Mouse (Mus musculus) C2C12 (cell line): ENCODE measurements at regions not wholly inside any gene's neighbourhood (a gene's known extent, or its start where the extent isn't known, plus 50 kb on each side); places are given as distances from the start of the nearest gene placed in this dataset.

ENCODE experiments used
- H3K27me3 ChIP-seq: one replicate; pipeline ENCODE4 v1.6.1; 2011; ENCODE audit not compliant: control insufficient read depth, insufficient read depth, insufficient read length
- H3K36me3 ChIP-seq: one replicate; pipeline ENCODE4 v1.6.1; 2011; ENCODE audit not compliant: control insufficient read depth, insufficient read depth
- H3K4me3 ChIP-seq: one replicate; pipeline ENCODE4 v1.5.1; 2011; ENCODE audit warnings: mild to moderate bottlenecking, control low read depth; ENCODE audit not compliant: poor library complexity, insufficient read depth, severe bottlenecking
- H3K79me2 ChIP-seq: one replicate; pipeline ENCODE4 v1.6.1; 2011; ENCODE audit not compliant: control insufficient read depth, insufficient read depth
- H3K79me3 ChIP-seq: one replicate; pipeline ENCODE4 v1.6.1; 2011; ENCODE audit warnings: low read depth, control low read depth
- H3ac ChIP-seq: one replicate; pipeline ENCODE3; 2011; ENCODE audit warnings: low read depth; ENCODE audit not compliant: control insufficient read depth, insufficient read length
- CEBPB ChIP-seq: IDR thresholded peaks from one replicate; pipeline ENCODE4 v1.6.1; 2011; ENCODE audit warnings: low read depth, mild to moderate bottlenecking, control low read depth, moderate library complexity
- CTCF ChIP-seq: IDR thresholded peaks from one replicate; pipeline ENCODE4 v1.5.1; 2011; ENCODE audit not compliant: control insufficient read depth, insufficient read depth, insufficient read length
- FOSL1 ChIP-seq: IDR thresholded peaks from one replicate; pipeline ENCODE4 v1.8.0; 2011; ENCODE audit warnings: mild to moderate bottlenecking, low read length; ENCODE audit not compliant: poor library complexity, insufficient read depth, severe bottlenecking
- MAX ChIP-seq: IDR thresholded peaks from one replicate; pipeline ENCODE4 v1.6.1; 2011; ENCODE audit warnings: mild to moderate bottlenecking, control low read depth
- MYOD1 ChIP-seq: IDR thresholded peaks from one replicate; pipeline ENCODE4 v1.6.1; 2011; ENCODE audit warnings: low read depth; ENCODE audit not compliant: control insufficient read depth, insufficient read length
- MYOG ChIP-seq: IDR thresholded peaks from one replicate; pipeline ENCODE4 v1.6.1; 2011; ENCODE audit not compliant: control insufficient read depth, insufficient read length; ENCODE audit errors: extremely low read depth
- USF1 ChIP-seq: IDR thresholded peaks from one replicate; pipeline ENCODE4 v1.6.1; 2011; ENCODE audit warnings: low read depth, mild to moderate bottlenecking, control low read depth, moderate library complexity

GRCm38 (mm10) chr4:68648311-68648710, 305.9 kb downstream of the Brinp1 start:
- Histone ChIP-seq H3K4me3 (no peak overlapping the region), H3K36me3 (no peaks in the 10 kb centered on the region), H3ac (no peak overlapping the region), H3K79me3 (no peaks in the 10 kb centered on the region), H3K27me3 (no peaks in the 10 kb centered on the region), H3K79me2 (no peaks in the 10 kb centered on the region)
- TF ChIP-seq USF1 (no peak), CTCF (no peak), MYOG (no peak), MAX (no peak), FOSL1 (no peak)

DNA sequence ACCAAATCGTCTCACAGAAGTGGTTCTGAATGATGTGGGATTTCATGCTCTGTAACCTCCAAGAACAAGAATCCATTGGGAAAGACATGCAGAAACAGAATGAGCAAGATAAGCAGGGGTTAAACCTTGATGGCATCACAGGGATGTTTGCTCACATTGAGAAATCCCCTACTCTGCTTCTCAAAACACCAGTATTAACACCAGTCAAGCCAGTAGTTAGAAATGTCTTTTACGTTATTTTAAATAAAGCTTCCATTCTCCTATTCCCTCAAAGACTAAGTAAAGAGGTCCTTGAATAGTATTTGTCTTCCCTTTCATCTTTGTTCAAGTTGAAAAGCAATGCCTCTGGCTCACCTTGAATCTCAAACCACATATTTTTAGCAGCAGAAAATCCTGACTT, 320.9 kb downstream of the Brinp1 start:
- TF ChIP-seq FOSL1, result no peak
- no peaks in the 10 kb centered on the region for H3K36me3 ChIP-seq
- H3K79me3 ChIP-seq, result no peaks in the 10 kb centered on the region
- H3K79me2 ChIP-seq, result no peaks in the 10 kb centered on the region
- no peak overlapping the region for H3K4me3 ChIP-seq
- H3ac ChIP-seq, result no peak overlapping the region
- H3K27me3 ChIP-seq, result no peaks in the 10 kb centered on the region

- Histone ChIP-seq H3ac (no peak overlapping the region), H3K27me3 (no peaks in the 10 kb centered on the region), H3K36me3 (no peaks in the 10 kb centered on the region), H3K79me3 (no peaks in the 10 kb centered on the region), H3K4me3 (no peak overlapping the region), H3K79me2 (no peaks in the 10 kb centered on the region)
- TF ChIP-seq FOSL1 (no peak), MYOD1 (no peak), MAX (no peak), CTCF (no peak), MYOG (no peak), CEBPB (no peak), USF1 (no peak)
These were observed 330.2 kb downstream of the Brinp1 start for GRCm38 (mm10) chr4:68624025-68624342.

- TF ChIP-seq MYOG (no peak), MAX (no peak), FOSL1 (no peak), CEBPB (no peak), MYOD1 (no peak), USF1 (no peak), CTCF (no peak)
- no peak overlapping the region for H3K4me3 ChIP-seq
These were observed 330.8 kb downstream of the Brinp1 start for GRCm38 (mm10) chr4:68623125-68624024.

GRCm38 (mm10) chr4:68620585-68620984, 333.6 kb downstream of the Brinp1 start:
- no peaks in the 10 kb centered on the region for H3K79me2 ChIP-seq
- H3K79me3 ChIP-seq, result no peaks in the 10 kb centered on the region
- no peak overlapping the region for H3ac ChIP-seq
- no peak overlapping the region for H3K4me3 ChIP-seq
- no peak for TF ChIP-seq MAX
- TF ChIP-seq MYOG, result no peak
- no peak for TF ChIP-seq CTCF
- no peaks in the 10 kb centered on the region for H3K27me3 ChIP-seq
- H3K36me3 ChIP-seq, result no peaks in the 10 kb centered on the region

More at GRCm38 (mm10) chr4:68623125-68624024, 330.8 kb downstream of the Brinp1 start:
- H3K79me2 ChIP-seq, result no peaks in the 10 kb centered on the region
- no peaks in the 10 kb centered on the region for H3K36me3 ChIP-seq
- H3K27me3 ChIP-seq, result no peaks in the 10 kb centered on the region
- H3ac ChIP-seq, result no peak overlapping the region
- H3K79me3 ChIP-seq, result no peaks in the 10 kb centered on the region

DNA sequence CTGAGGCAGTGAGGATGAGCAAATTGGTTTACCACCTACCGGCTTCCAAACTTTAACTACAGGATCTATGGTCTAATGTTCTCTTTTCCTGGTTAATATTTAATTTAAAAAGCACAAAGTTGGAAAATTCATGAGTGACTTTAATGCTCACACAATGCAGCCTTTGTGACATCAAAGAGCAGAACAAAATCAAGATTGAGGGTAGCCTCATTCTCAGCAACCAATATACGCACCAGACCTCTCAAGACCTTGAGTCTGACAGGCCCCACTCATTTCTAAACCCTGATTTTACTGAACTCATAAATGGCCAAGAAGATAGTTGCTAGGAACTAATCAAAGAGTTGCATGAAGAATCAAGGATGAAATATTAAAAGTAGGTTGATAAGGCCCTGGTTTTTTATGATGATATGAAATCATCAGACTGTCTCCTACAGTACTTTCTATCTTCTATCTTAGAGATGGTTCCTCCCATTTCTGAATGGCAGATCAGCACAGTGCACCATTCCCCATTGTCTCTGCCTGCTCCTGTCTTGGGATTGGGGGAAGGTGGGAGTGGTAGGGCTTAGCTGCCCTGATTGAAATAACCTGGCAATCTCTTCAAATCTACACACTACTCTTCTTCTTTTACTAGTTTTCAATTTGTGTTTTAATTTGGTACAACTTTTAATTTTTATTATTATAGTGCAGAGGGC, 338.3 kb downstream of the Brinp1 start:
- Histone ChIP-seq H3K36me3 (no peaks in the 10 kb centered on the region), H3K79me2 (no peaks in the 10 kb centered on the region), H3K27me3 (no peaks in the 10 kb centered on the region), H3K79me3 (no peaks in the 10 kb centered on the region), H3ac (no peak overlapping the region), H3K4me3 (no peak overlapping the region)
- no peak for TF ChIP-seq FOSL1
- TF ChIP-seq CTCF, result no peak
- TF ChIP-seq CEBPB, result no peak
- TF ChIP-seq MYOD1, result no peak
- no peak for TF ChIP-seq USF1
- TF ChIP-seq MYOG, result no peak
- no peak for TF ChIP-seq MAX
